Mouse (Mus musculus) bone marrow macrophage, adult 2 months (primary cell): Measurements from ENCODE around the gene Fuca1.

Experiments
- CTCF ChIP-seq: IDR thresholded peaks from 2 replicates; pipeline ENCODE4 v1.5.1; 2012; ENCODE audit warnings: low read depth, mild to moderate bottlenecking, low read length, moderate library complexity
- POLR2A ChIP-seq: IDR thresholded peaks from 2 replicates; pipeline ENCODE4 v1.6.1; 2012; ENCODE audit warnings: mild to moderate bottlenecking, low read depth, low read length, borderline replicate concordance

- TF ChIP-seq CTCF: no peak
- no peak for TF ChIP-seq POLR2A
Observed at GRCm38 (mm10) chr4:135883881-135884516, 36.5 kb upstream of the Fuca1 start.
